Mouse (Mus musculus) midbrain, embryonic 10.5 days (tissue): Measurements from ENCODE around the gene Olfr462. TPM values are rescaled to one million over a fixed set of nuclear protein-coding genes. Genes with fewer than 3 reads are reported as not detected.

Source experiments
- polyA plus RNA-seq: library from polyadenylated mRNA; unstranded; fragments of >200 nt; fragmentation: Nextera tagmentation; extraction: Ambion mirVana; gene quantifications from 2 replicates; pipeline ENCODE4 v1.2.1, GENCODE M21; 2016

The Olfr462 gene
- polyA plus RNA-seq, 1 experiment from 2014 or later, result not detected

Other genes starting within 250 kb of the Olfr462 start
- gene Rnf43, start 229.5 kb downstream of the Olfr462 start, polyA plus RNA-seq, result 0.95 and 1.3 TPM in 2 replicates
- 157 and 171 TPM in 2 replicates for gene Supt4a, start 154.7 kb downstream of the Olfr462 start, polyA plus RNA-seq
- 8.2 and 14.7 TPM in 2 replicates for gene Tspoap1, start 131.7 kb downstream of the Olfr462 start, polyA plus RNA-seq
- 2.5 and 2.7 TPM in 2 replicates for gene Mpo, start 98.7 kb downstream of the Olfr462 start, polyA plus RNA-seq
- gene Lpo, start 64.0 kb downstream of the Olfr462 start, polyA plus RNA-seq, result 0.20 and 0.56 TPM in 2 replicates
- gene Mks1, start 39.1 kb downstream of the Olfr462 start, polyA plus RNA-seq, result 18.1 and 18.8 TPM in 2 replicates
- gene Epx, start 16.7 kb downstream of the Olfr462 start, polyA plus RNA-seq, result not detected in 2 replicates
- not detected in 2 replicates for gene Olfr463, start 5.1 kb upstream of the Olfr462 start, polyA plus RNA-seq
- gene Olfr464, start 28.7 kb upstream of the Olfr462 start, polyA plus RNA-seq, result not detected in 2 replicates
- gene Dynll2, start 95.3 kb upstream of the Olfr462 start, polyA plus RNA-seq, result 28.1 and 29.1 TPM in 2 replicates
- gene Srsf1, start 155.1 kb upstream of the Olfr462 start, polyA plus RNA-seq, result 413 and 417 TPM in 2 replicates
- gene Vezf1, start 176.0 kb upstream of the Olfr462 start, polyA plus RNA-seq, result 70.5 and 73.9 TPM in 2 replicates
- gene Cuedc1, start 205.8 kb upstream of the Olfr462 start, polyA plus RNA-seq, result 26.4 and 27.2 TPM in 2 replicates